Mouse (Mus musculus) hindbrain, embryonic 10.5 days (tissue): ENCODE results near the gene Ang5. TPM values are rescaled to one million over a fixed set of nuclear protein-coding genes. Genes with fewer than 3 reads are reported as not detected.
"Not testable (repeated sequence)": the region's sequence is repeated elsewhere in the genome, so short reads cannot be mapped to it uniquely, and the experiment has no call there.

ENCODE experiments used
- DNase-seq: peaks from one replicate; pipeline ENCODE4 v3.0.0-alpha.2; 2017; ENCODE audit warnings: low spot score
- H3K27ac ChIP-seq: fragments of 300-500 bp; sonication (generic); 2 replicates; pipeline ENCODE4 v1.5.1; 2016; ENCODE audit warnings: mild to moderate bottlenecking, moderate library complexity
- H3K27me3 ChIP-seq: fragments of 300-500 bp; sonication (generic); 2 replicates; pipeline ENCODE4 v1.6.1; 2016; ENCODE audit warnings: mild to moderate bottlenecking; ENCODE audit not compliant: poor library complexity, insufficient read depth, severe bottlenecking
- H3K36me3 ChIP-seq: fragments of 300-500 bp; sonication (generic); 2 replicates; pipeline ENCODE4 v1.6.1; 2016; ENCODE audit warnings: mild to moderate bottlenecking, moderate library complexity
- H3K4me1 ChIP-seq: fragments of 300-500 bp; sonication (generic); replicated peaks from 2 replicates; pipeline ENCODE4 v1.6.1; 2016; ENCODE audit warnings: mild to moderate bottlenecking
- H3K4me3 ChIP-seq: fragments of 300-500 bp; sonication (generic); 2 replicates; pipeline ENCODE4 v1.5.1; 2016; ENCODE audit warnings: mild to moderate bottlenecking, moderate library complexity
- H3K9me3 ChIP-seq: fragments of 300-500 bp; sonication (generic); 2 replicates; pipeline ENCODE4 v1.6.1; 2016; ENCODE audit warnings: mild to moderate bottlenecking, moderate library complexity
- WGBS: fragments of 180-500 bp; shearing (Covaris S2); methylation state at CpG from one replicate; pipeline ENCODE4 v1.1.7; 2016; 5-methylcytosine and 5-hydroxymethylcytosine counted together
- polyA plus RNA-seq: library from polyadenylated mRNA; unstranded; fragments of >200 nt; fragmentation: Nextera tagmentation; extraction: Ambion mirVana; gene quantifications from 2 replicates; pipeline ENCODE4 v1.2.1, GENCODE M21; 2016

Ang5 gene
- polyA plus RNA-seq: not detected in 2 replicates

- WGBS: no CpG with 5 or more reads among the region's 2 CpGs
- H3K4me1 ChIP-seq, H3K36me3 ChIP-seq, H3K27ac ChIP-seq, H3K27me3 ChIP-seq, H3K4me3 ChIP-seq, H3K9me3 ChIP-seq, DNase-seq: not testable (repeated sequence)
Measured at GRCm38 (mm10) chr14:43956769-43957168, at the start of gene Ang5. TSS of gene Ang5 (plus strand) at chr14:43957069.

DNA sequence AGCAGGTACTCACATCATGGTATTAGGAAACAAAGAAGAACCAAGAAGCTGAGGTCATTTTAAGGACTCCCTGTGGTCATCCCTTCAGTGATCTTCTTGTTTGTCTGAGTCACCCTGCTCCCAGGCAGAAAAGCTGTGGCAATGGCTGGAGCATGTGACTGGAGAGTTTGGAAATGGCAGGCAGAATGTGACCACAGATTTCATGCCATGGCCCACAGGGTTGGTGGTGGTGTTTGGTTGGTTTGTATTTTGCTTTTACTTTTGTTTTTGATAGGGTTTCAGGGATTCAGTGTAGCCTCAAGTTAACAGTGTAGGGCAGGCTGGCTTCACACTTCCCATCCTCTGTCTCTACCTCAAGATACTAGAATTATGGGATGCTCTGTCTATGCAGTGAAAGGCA lies 38.7 kb upstream of the Ang5 start:
- H3K4me3 ChIP-seq, H3K27ac ChIP-seq, H3K9me3 ChIP-seq, DNase-seq, H3K27me3 ChIP-seq, H3K4me1 ChIP-seq, H3K36me3 ChIP-seq: not testable (repeated sequence)

GRCm38 (mm10) chr14:43923459-43923858 lies 33.4 kb upstream of the Ang5 start, which contains the start of gene Ear10:
TSS of gene Ear10 (minus strand) at chr14:43923559.
- H3K4me1 ChIP-seq, H3K36me3 ChIP-seq, H3K4me3 ChIP-seq, DNase-seq, H3K27me3 ChIP-seq, H3K9me3 ChIP-seq, H3K27ac ChIP-seq: not testable (repeated sequence)
- 90% methylated on average over 3 of the region's 3 CpGs for WGBS

DNA sequence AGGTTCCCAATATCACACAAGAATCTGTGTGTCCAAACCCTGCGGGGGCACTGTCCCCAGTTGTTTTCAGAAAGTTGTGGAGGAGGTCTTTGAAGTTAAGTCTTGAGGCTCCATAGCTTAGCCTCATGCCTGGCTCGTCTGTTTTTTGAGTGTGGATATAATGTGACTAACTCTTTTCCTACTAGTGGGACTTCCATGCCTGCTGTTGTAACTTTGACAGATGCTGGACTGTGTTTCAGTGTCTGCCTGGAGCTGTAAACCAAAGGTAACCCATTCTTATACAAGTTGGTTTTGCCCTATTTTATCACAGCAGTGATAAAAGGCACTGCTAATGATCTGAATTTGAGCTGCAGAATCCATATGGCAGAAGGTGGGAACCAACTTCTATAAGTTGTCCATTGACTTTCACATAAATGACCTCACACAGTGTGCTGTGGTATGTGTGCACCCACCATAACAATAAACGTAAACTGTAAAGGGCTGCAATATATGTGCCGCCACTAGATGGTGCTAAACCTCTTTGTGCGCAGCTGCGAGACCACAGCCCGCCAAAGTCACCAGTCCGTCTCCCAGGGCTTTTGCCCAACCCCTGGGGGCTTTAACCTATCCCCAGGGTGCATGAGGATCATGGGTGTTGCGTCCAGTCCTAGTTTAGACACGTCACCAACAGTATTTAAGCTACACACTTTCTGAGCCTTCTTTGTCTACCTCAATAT lies 32.0 kb upstream of the Ang5 start, which contains the start of gene Gm8113:
Gm8113 (plus strand) TSS at position 703 of the 716 bp plus-strand sequence.
- Histone ChIP-seq H3K27ac (peak within 1 kb of the TSS; percentile 91), H3K4me3 (peak within 1 kb of the TSS; percentile 56)
- DNase-seq: peak; percentile 85
- 9% methylated on average over 10 of the region's 10 CpGs for WGBS
- H3K9me3 ChIP-seq, H3K4me1 ChIP-seq, H3K27me3 ChIP-seq, H3K36me3 ChIP-seq: not testable (repeated sequence)

DNA sequence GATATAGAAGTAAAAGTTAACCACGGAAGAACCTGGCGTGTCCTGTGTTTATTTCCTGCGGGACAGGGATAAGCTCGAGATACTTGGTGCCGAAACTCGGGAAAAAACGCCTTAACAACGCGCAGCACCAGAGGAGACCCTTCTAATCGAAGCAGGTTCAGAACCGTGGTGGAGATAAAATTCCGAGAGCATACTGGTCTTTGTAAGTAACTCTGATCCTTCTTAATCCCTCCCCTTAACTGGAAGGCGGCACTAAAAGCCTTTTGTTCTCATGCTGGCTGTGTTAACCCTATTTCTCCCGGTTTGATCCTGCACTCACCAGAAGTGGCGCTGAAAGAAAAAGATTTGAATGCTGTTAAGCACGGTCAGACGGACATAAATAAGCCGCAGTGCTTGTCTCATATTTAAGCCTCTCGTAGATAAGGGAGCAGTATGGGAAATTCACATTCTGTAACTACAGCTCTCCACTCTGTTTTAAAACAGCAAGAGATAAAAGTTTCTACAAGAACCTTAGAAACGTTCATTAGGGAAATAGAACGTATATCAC lies 31.4 kb upstream of the Ang5 start:
- DNase-seq: peak; percentile 63
- H3K4me1 ChIP-seq, H3K36me3 ChIP-seq, H3K9me3 ChIP-seq, H3K27me3 ChIP-seq: not testable (repeated sequence)
- WGBS: 3% methylated on average over 21 of the region's 21 CpGs
- H3K4me3 ChIP-seq: peak overlapping the region; percentile 56
- peak overlapping the region; percentile 91 for H3K27ac ChIP-seq

GRCm38 (mm10) chr14:43932991-43933390 lies 23.9 kb upstream of the Ang5 start:
- not testable (repeated sequence) for H3K27me3 ChIP-seq, H3K27ac ChIP-seq, H3K4me3 ChIP-seq, H3K4me1 ChIP-seq, H3K9me3 ChIP-seq, H3K36me3 ChIP-seq
- WGBS: 20% methylated on average over 8 of the region's 8 CpGs
- DNase-seq: peak; percentile 54

DNA sequence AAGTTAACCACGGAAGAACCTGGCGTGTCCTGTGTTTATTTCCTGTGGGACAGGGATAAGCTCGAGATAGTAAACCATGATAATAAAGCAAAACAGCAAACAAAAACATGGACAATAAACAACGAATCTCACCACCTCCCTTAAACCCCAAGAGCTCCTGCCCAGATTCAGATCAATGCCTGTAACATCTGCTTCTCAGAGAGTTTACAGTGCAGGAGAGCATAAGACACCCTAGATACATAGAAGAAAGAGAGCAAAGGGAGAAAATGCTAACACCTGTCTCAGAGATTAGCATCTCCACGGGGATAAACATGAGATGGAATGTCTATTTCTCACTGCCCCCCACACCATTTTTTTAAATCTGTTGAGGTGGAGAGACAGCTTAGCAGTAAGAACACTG lies 23.5 kb upstream of the Ang5 start:
- H3K27ac ChIP-seq, H3K4me1 ChIP-seq, H3K36me3 ChIP-seq, H3K9me3 ChIP-seq, DNase-seq, H3K27me3 ChIP-seq, H3K4me3 ChIP-seq: not testable (repeated sequence)
- WGBS: 57% methylated on average over 5 of the region's 5 CpGs

GRCm38 (mm10) chr14:43953382-43953781 lies 3.5 kb upstream of the Ang5 start:
- not testable (repeated sequence) for H3K36me3 ChIP-seq, H3K9me3 ChIP-seq, DNase-seq, H3K4me1 ChIP-seq, H3K4me3 ChIP-seq, H3K27ac ChIP-seq, H3K27me3 ChIP-seq
- 75% methylated on average over 2 of the region's 2 CpGs for WGBS

DNA sequence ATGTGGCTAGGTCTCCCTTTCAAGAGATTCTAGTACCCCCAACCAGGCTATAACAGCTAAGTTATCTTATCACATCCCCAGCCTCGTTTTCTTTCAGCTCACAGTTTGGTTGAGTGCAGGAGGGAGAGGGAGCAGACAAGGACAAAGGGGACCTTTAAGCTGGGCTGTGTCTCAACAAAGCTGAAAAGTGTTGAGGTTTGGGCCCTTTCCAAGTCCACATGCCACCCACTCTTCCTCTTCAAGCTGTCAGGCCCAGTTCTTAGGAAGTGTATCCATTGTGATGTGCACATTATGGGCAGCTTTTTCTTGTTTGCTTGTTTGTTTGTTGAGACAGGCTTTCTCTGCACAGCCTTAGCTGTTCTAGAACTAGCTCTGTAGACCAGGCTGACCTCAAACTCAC lies 1.8 kb upstream of the Ang5 start:
- not testable (repeated sequence) for DNase-seq, H3K27me3 ChIP-seq
- WGBS: no CpG with 5 or more reads among the region's 1 CpGs

DNA sequence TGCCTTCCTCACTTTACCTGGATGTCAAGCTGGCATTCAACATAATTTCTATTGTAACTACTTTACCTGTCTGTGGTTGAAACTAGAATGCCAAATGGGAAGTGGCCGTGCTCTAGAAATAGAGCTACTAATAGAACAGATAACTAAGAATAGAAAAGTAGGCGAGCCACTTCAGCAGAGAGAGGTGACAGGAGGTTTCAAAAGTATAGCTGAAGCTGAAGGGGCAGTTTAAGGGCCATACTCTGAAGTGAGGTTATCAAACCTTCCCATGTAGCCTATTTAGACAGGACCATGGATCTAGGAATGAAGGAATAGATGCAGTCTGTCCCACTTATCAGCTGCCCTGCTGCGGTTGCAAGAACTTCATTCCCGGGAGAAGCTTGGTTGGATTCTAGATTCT lies 26.6 kb downstream of the Ang5 start:
- no peak overlapping the region for H3K27ac ChIP-seq
- no peaks in the 10 kb centered on the region for H3K27me3 ChIP-seq
- no peaks in the 10 kb centered on the region for H3K4me1 ChIP-seq
- no peaks in the 10 kb centered on the region for H3K9me3 ChIP-seq
- no peak overlapping the region for H3K4me3 ChIP-seq
- no peak for DNase-seq
- WGBS: 76% methylated on average over 4 of the region's 4 CpGs
- no peaks in the 10 kb centered on the region for H3K36me3 ChIP-seq

More for the DNA sequence above, 1.8 kb upstream of the Ang5 start:
- not testable (repeated sequence) for H3K9me3 ChIP-seq, H3K36me3 ChIP-seq, H3K27ac ChIP-seq, H3K4me1 ChIP-seq, H3K4me3 ChIP-seq

- Histone ChIP-seq H3K9me3 (no peaks in the 10 kb centered on the region), H3K4me3 (no peak overlapping the region), H3K27me3 (no peaks in the 10 kb centered on the region), H3K4me1 (no peaks in the 10 kb centered on the region), H3K27ac (no peak overlapping the region), H3K36me3 (no peaks in the 10 kb centered on the region)
- WGBS: 2% methylated on average over 3 of the region's 4 CpGs
- peak; percentile 73 for DNase-seq
Measured at GRCm38 (mm10) chr14:43983897-43984296, 27.0 kb downstream of the Ang5 start.

DNA sequence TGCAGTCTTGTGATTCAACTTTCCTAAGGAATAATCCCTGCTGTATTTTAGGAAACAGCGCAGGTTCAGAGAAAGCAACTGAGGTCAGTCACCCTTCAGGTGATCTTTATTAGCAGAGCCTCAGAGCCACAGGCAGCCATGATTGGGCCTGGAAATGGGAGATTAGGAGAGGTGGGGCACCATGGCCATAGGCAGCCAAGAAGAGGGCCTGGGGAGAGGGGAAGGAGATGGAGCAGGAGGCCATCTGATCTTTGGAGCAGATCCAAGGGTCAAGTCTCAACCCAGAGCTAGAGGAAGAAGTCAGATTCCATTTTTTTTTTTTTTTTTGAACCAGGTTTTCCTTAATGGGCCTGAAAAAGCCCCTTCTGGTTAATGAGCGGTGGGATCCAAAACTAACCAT lies 29.3 kb downstream of the Ang5 start:
- Histone ChIP-seq H3K36me3 (no peaks in the 10 kb centered on the region), H3K9me3 (no peaks in the 10 kb centered on the region), H3K27ac (no peak overlapping the region), H3K4me3 (no peak overlapping the region), H3K27me3 (no peaks in the 10 kb centered on the region), H3K4me1 (no peaks in the 10 kb centered on the region)
- WGBS: 92% methylated on average over 2 of the region's 2 CpGs
- DNase-seq: no peak

DNA sequence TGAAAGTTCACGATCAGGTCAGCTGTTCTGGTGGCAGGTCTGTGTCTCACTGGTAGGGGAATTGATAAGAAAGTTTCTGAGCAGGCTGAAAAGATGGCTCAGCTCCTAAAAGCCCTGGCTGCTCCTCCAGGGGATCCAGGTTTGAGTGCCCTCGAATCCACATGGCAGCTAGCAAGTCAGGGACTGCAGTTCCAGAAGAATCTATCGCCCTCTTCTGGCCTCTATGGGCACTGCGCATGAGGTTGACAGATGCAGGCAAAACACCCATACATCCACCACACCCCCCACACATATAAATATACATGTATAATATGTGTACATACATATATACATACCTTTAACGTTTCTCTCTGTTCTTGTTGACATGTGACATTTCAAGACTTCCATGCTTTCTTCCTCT lies 30.5 kb downstream of the Ang5 start:
- not testable (repeated sequence) for H3K27ac ChIP-seq, H3K9me3 ChIP-seq, H3K4me3 ChIP-seq, H3K27me3 ChIP-seq, H3K36me3 ChIP-seq, H3K4me1 ChIP-seq
- peak; percentile 76 for DNase-seq
- 24% methylated on average over 5 of the region's 5 CpGs for WGBS
